Mouse (Mus musculus): ENCODE measurements around the gene Wwp2. TPM values are rescaled to one million over a fixed set of nuclear protein-coding genes. Genes with fewer than 3 reads are reported as not detected.

The Wwp2 gene
- total RNA-seq, 1 experiment: 49.2 TPM

DNA sequence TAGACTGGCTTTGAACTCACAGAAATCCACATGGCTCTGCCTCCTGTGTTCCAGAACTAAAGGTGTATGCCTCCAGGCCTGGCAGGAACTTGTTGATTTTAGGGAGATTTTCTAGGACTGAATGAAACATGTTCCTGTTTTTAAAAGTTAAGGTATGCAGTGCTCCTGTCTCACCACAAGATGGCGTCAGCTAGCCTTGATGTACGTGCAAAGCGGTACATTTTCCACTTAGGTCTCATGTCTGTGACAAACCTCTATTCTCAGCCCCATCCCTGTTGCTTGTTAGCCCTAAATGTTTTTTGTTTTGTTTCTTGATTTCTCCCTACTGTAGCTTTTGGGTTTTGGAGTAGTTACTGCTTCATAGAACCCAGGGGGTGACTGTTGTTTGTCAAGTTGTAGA, 19.1 kb downstream of the Wwp2 start:
- H3K9ac ChIP-seq (ENCODE audit: insufficient read depth, low read depth, low read length, poor library complexity, severe bottlenecking): no peak overlapping the region
- peaks cover 24% of the 10 kb centered on the region for H3K36me3 ChIP-seq (ENCODE audit: control insufficient read depth, insufficient read depth, low read length, poor library complexity, severe bottlenecking)
- H3K9me3 ChIP-seq (ENCODE audit: control insufficient read depth, insufficient read depth, low read depth, low read length): no peaks in the 10 kb centered on the region
- no peak overlapping the region for H3K4me3 ChIP-seq (ENCODE audit: insufficient read depth in 1 of 2, low read depth in 1 of 2, low read length in 2 of 2, poor library complexity in 1 of 2, severe bottlenecking in 1 of 2)
- no peaks in the 10 kb centered on the region for H3K4me1 ChIP-seq (ENCODE audit: control insufficient read depth in 2 of 2, insufficient read depth in 2 of 2, low read length in 2 of 2, poor library complexity in 1 of 2)
- no peak overlapping the region for H3K27ac ChIP-seq (ENCODE audit: insufficient read depth, low read depth, low read length, poor library complexity, severe bottlenecking)
- TF ChIP-seq ZC3H11A (IDR thresholded peaks at IDR 0.05; ENCODE audit: borderline replicate concordance, low read depth, low read length) (peak; percentile 81; the same call in 1 of the 2 replicates), CHD2 (IDR thresholded peaks at IDR 0.05; ENCODE audit: low read depth, low read length) (no peak)
- peak; percentile 51 for DNase-seq (ENCODE audit: low read depth, low spot score)
- in situ Hi-C loops (cut with MboI; ENCODE audit: low sequenced_read_pairs in 2 of 2, unreplicated experiment in 2 of 2): no loop called here

DNA sequence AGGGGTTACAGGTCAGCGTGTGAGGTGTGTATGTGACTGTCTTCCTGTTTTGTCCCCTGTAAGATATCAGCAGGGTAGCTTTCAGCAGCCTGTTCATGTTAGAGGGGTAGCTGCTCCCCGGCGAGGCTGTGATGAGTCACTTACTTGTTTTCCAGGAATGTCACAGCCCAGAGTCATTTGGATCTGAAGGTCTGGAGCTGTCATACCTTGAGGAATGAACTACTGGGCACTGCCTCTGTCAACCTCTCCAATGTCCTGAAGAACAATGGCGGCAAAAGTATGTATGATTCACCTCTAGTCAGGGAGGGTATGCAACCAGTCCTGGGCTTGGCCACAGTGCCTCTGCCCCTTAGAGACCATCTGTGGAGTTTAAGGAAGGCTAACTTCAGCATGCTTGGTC, 21.6 kb downstream of the Wwp2 start:
- H3K9me3 ChIP-seq (ENCODE audit: control insufficient read depth, insufficient read depth, low read depth, low read length): no peaks in the 10 kb centered on the region
- TF ChIP-seq ZC3H11A (IDR thresholded peaks at IDR 0.05; ENCODE audit: borderline replicate concordance, low read depth, low read length) (no peak), ZNF384 (IDR thresholded peaks at IDR 0.05; ENCODE audit: low read depth, low read length) (no peak), HCFC1 (IDR thresholded peaks at IDR 0.05; ENCODE audit: borderline replicate concordance, insufficient read depth, low read length) (no peak)
- H3K27ac ChIP-seq (ENCODE audit: insufficient read depth, low read depth, low read length, poor library complexity, severe bottlenecking): no peak overlapping the region
- no peak overlapping the region for H3K4me3 ChIP-seq (ENCODE audit: insufficient read depth in 1 of 2, low read depth in 1 of 2, low read length in 2 of 2, poor library complexity in 1 of 2, severe bottlenecking in 1 of 2)
- no peak overlapping the region for H3K9ac ChIP-seq (ENCODE audit: insufficient read depth, low read depth, low read length, poor library complexity, severe bottlenecking)
- peaks cover 28% of the 10 kb centered on the region for H3K36me3 ChIP-seq (ENCODE audit: control insufficient read depth, insufficient read depth, low read length, poor library complexity, severe bottlenecking)
- in situ Hi-C loops (cut with MboI; ENCODE audit: low sequenced_read_pairs in 2 of 2, unreplicated experiment in 2 of 2): no loop called here
- no peak for DNase-seq (ENCODE audit: low read depth, low spot score)
- no peaks in the 10 kb centered on the region for H3K4me1 ChIP-seq (ENCODE audit: control insufficient read depth in 2 of 2, insufficient read depth in 2 of 2, low read length in 2 of 2, poor library complexity in 1 of 2)

DNA sequence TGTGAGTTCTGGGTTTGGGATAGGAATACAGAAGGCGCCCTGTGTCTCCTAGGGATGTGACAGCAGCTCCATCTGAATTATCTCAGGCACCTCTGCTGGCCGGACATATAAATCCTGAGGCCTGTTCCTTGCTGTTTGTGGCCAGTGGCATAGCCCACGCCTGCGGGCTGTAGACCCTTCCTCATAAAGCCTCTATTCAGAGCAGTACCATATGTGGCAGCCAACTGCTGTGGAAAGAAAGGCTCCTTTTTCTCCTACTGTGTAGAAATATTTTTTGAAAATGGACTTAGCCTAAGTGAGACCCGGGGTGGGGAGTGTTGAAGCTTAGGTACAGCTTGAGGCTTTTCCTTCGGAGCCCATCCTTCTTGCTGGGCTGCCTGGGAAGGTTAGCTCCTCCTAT, 22.1 kb downstream of the Wwp2 start:
- H3K9me3 ChIP-seq (ENCODE audit: control insufficient read depth, insufficient read depth, low read depth, low read length): no peaks in the 10 kb centered on the region
- in situ Hi-C loops (cut with MboI; ENCODE audit: low sequenced_read_pairs in 2 of 2, unreplicated experiment in 2 of 2): no loop called here
- TF ChIP-seq CHD2 (IDR thresholded peaks at IDR 0.05; ENCODE audit: low read depth, low read length) (no peak), HCFC1 (IDR thresholded peaks at IDR 0.05; ENCODE audit: borderline replicate concordance, insufficient read depth, low read length) (no peak), ZC3H11A (IDR thresholded peaks at IDR 0.05; ENCODE audit: borderline replicate concordance, low read depth, low read length) (no peak), ZNF384 (IDR thresholded peaks at IDR 0.05; ENCODE audit: low read depth, low read length) (no peak), MAFK (IDR thresholded peaks at IDR 0.05; ENCODE audit: insufficient read depth, low read depth, low read length) (no peak)
- no peaks in the 10 kb centered on the region for H3K4me1 ChIP-seq (ENCODE audit: control insufficient read depth in 2 of 2, insufficient read depth in 2 of 2, low read length in 2 of 2, poor library complexity in 1 of 2)
- H3K27ac ChIP-seq (ENCODE audit: insufficient read depth, low read depth, low read length, poor library complexity, severe bottlenecking): no peak overlapping the region
- H3K36me3 ChIP-seq (ENCODE audit: control insufficient read depth, insufficient read depth, low read length, poor library complexity, severe bottlenecking): peaks cover 27% of the 10 kb centered on the region
- no peak overlapping the region for H3K9ac ChIP-seq (ENCODE audit: insufficient read depth, low read depth, low read length, poor library complexity, severe bottlenecking)
- no peak for DNase-seq (ENCODE audit: low read depth, low spot score)
- no peak overlapping the region for H3K4me3 ChIP-seq (ENCODE audit: insufficient read depth in 1 of 2, low read depth in 1 of 2, low read length in 2 of 2, poor library complexity in 1 of 2, severe bottlenecking in 1 of 2)

DNA sequence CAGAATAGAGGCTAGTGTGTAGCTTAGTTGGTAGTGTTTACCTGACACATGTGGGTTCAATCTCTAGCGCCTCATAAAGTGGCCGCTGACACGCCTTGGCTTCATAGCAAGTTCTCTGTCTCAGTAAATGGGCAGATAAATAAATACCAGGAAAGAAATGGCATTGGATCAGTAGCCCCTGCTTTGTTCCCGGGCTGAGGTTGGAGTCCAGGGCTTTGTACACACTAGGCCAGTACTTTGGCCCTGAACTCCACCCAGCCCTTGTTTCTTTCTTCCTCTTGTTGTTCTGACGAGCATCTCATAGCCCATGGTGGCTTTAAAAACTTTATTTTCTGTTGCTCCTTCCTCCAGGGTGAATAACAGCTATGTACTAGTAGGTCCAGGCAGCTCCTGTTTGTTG, 26.3 kb downstream of the Wwp2 start:
- TF ChIP-seq HCFC1 (IDR thresholded peaks at IDR 0.05; ENCODE audit: borderline replicate concordance, insufficient read depth, low read length): no peak
- TF ChIP-seq ZC3H11A (IDR thresholded peaks at IDR 0.05; ENCODE audit: borderline replicate concordance, low read depth, low read length): no peak
- TF ChIP-seq CHD2 (IDR thresholded peaks at IDR 0.05; ENCODE audit: low read depth, low read length): no peak
- TF ChIP-seq MAFK (IDR thresholded peaks at IDR 0.05; ENCODE audit: insufficient read depth, low read depth, low read length): no peak
- TF ChIP-seq ZNF384 (IDR thresholded peaks at IDR 0.05; ENCODE audit: low read depth, low read length): no peak

DNA sequence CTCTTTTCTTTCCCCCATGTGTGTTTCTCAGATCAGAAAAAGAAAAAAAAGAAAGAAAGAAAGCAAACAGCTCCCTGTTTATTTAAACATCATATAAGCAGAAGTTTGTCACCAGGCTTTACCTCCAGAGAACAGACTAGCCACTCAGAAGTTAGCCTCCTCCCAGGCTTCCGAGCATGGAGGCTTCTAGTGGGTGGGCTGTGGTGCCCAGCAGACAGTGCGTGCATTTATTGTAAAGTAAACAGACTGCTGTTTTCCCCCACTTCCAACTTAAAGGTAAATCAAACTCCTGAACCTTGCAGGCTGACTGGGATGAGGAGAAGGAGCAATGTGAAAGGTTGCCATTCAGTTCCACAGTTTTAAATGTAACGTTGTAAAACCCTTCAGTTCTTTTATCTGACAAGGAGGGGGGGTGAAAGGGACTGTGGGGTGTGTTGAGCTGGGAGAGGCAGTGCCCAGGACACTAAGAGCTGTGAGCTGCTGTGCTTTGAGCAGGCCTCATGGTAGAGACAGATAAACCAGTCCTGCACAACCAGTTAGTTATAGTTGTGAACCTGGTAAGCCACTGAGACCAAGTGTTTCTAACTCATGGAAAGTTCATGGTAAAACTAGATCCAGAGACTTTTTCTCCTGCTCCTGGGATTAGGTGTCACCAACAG, 29.3 kb downstream of the Wwp2 start:
- Histone ChIP-seq H3K27ac (ENCODE audit: insufficient read depth, low read depth, low read length, poor library complexity, severe bottlenecking) (no peak overlapping the region), H3K4me1 (ENCODE audit: control insufficient read depth in 2 of 2, insufficient read depth in 2 of 2, low read length in 2 of 2, poor library complexity in 1 of 2) (peaks cover 0 to 2% of the 10 kb centered on the region in 2 experiments; a peak in 1 of 4 replicates), H3K4me3 (ENCODE audit: insufficient read depth in 1 of 2, low read depth in 1 of 2, low read length in 2 of 2, poor library complexity in 1 of 2, severe bottlenecking in 1 of 2) (no peak overlapping the region), H3K36me3 (ENCODE audit: control insufficient read depth, insufficient read depth, low read length, poor library complexity, severe bottlenecking) (peaks cover 11% of the 10 kb centered on the region), H3K9me3 (ENCODE audit: control insufficient read depth, insufficient read depth, low read depth, low read length) (no peaks in the 10 kb centered on the region), H3K9ac (ENCODE audit: insufficient read depth, low read depth, low read length, poor library complexity, severe bottlenecking) (no peak overlapping the region)
- in situ Hi-C loops (cut with MboI; ENCODE audit: low sequenced_read_pairs in 2 of 2, unreplicated experiment in 2 of 2): no loop called here
- TF ChIP-seq CHD2 (IDR thresholded peaks at IDR 0.05; ENCODE audit: low read depth, low read length): no peak
- no peak for TF ChIP-seq ZNF384 (IDR thresholded peaks at IDR 0.05; ENCODE audit: low read depth, low read length)
- TF ChIP-seq ZC3H11A (IDR thresholded peaks at IDR 0.05; ENCODE audit: borderline replicate concordance, low read depth, low read length): no peak
- TF ChIP-seq MAFK (IDR thresholded peaks at IDR 0.05; ENCODE audit: insufficient read depth, low read depth, low read length): no peak
- no peak for TF ChIP-seq HCFC1 (IDR thresholded peaks at IDR 0.05; ENCODE audit: borderline replicate concordance, insufficient read depth, low read length)
- no peak for DNase-seq (ENCODE audit: low read depth, low spot score)

More for the DNA sequence above, 26.3 kb downstream of the Wwp2 start:
- in situ Hi-C loops (cut with MboI; ENCODE audit: low sequenced_read_pairs in 2 of 2, unreplicated experiment in 2 of 2): no loop called here
- Histone ChIP-seq H3K4me3 (ENCODE audit: insufficient read depth in 1 of 2, low read depth in 1 of 2, low read length in 2 of 2, poor library complexity in 1 of 2, severe bottlenecking in 1 of 2) (no peak overlapping the region), H3K27ac (ENCODE audit: insufficient read depth, low read depth, low read length, poor library complexity, severe bottlenecking) (no peak overlapping the region), H3K9me3 (ENCODE audit: control insufficient read depth, insufficient read depth, low read depth, low read length) (no peaks in the 10 kb centered on the region), H3K4me1 (ENCODE audit: control insufficient read depth in 2 of 2, insufficient read depth in 2 of 2, low read length in 2 of 2, poor library complexity in 1 of 2) (no peaks in the 10 kb centered on the region), H3K9ac (ENCODE audit: insufficient read depth, low read depth, low read length, poor library complexity, severe bottlenecking) (no peak overlapping the region), H3K36me3 (ENCODE audit: control insufficient read depth, insufficient read depth, low read length, poor library complexity, severe bottlenecking) (peaks cover 23% of the 10 kb centered on the region)
- no peak for DNase-seq (ENCODE audit: low read depth, low spot score)

Data from ES-E14 (cell line).